Mouse (Mus musculus): ENCODE measurements around the gene Sarm1. TPM values are rescaled to one million over a fixed set of nuclear protein-coding genes. Genes with fewer than 3 reads are reported as not detected.
A peak's percentile ranks its signal among the peaks of the same experiment; 100 is the strongest.
"Not testable (repeated sequence)": the region's sequence is repeated elsewhere in the genome, so short reads cannot be mapped to it uniquely, and the experiment has no call there.

Gene Sarm1
- total RNA-seq (2015), result 0.17 and 0.24 TPM in 2 replicates
- 0.08 TPM in 1 of 2 replicates, not detected in the other for total RNA-seq (2017)

DNA sequence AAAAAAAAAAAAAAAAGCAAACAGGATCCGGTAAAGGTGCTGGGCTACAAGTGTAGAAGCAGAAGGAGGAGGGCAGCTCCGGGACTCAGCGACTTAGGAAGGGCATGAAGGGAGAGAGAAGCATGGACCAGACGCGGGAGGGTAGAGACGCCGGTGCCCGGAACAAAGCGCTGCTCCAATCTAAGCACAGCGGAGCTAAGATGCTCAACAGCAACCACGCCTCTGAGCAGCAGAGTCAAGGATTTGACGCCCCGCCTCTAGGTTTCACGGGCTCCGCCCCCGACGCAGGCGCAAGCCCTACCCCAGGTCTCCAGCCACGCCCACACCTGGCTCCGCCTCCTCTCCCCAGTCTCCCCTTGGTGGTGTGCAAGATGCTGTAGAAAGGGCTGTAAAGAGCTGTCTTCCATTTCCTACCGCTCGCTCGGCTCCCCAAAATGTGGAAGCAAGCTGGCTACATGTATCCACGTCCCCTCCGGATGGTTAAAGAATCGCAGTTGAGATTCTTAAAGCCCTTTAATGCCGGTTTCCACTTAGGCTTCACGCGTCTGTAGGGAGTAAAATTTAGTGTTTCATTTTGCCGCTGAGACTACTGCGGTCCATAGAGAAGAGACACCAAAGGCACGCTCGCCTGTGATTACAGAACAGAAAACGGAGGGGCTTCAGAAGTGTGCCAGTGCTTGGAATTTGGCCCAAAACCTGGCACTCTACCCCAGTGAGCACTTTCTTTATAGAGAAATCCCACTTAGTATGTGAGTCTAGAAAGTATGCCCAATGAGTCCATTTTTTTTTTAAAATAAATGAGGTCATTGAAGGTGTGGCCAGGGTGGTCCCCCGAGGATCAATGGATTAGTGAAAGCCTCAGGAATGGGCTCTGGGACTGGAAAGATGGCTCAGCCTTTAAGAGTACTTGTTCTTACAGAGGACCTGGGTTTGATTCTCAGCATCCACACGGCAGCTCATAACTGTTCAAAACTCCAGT, at the start of gene Sarm1:
Gene Sarm1 (minus strand): TSS at position 211 of the 979 bp plus-strand sequence.
- ATAC-seq (replicated peaks; ENCODE audit: poor library complexity), result peak; percentile 99

- ATAC-seq (replicated peaks; ENCODE audit: poor library complexity), result no peak
Observed at GRCm38 (mm10) chr11:78545181-78545580, 47.6 kb upstream of the Sarm1 start.

- ATAC-seq (replicated peaks; ENCODE audit: poor library complexity), result peak; percentile 44; the same call in 1 of the 2 replicates
Observed at GRCm38 (mm10) chr11:78544449-78545111, 47.0 kb upstream of the Sarm1 start.

GRCm38 (mm10) chr11:78540358-78540757, 42.8 kb upstream of the Sarm1 start:
- no peak for ATAC-seq (replicated peaks; ENCODE audit: poor library complexity)

DNA sequence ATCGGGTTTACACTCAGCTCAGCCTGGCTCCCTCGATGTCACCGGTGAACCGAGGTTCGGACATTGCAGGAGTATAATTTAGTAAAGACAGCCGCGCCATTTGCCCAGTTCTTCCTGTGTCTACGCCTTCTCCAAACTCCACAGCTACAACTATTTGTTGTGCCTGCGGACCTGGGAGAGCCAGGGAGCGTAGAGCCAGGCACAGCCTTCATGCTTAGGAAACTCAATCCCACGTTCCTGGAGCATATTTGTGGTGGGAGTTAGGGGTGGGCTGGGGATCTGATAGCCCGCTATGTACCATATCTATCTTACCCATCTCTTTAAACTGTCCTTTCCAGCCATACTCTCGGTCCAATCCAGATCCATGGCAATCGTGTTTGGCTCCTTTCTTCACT, 39.1 kb upstream of the Sarm1 start:
- ATAC-seq (replicated peaks; ENCODE audit: poor library complexity), result no peak

- ATAC-seq (replicated peaks; ENCODE audit: poor library complexity), result peak; percentile 98
Observed at GRCm38 (mm10) chr11:78536080-78536689, 38.6 kb upstream of the Sarm1 start, which contains the start of the genes Tnfaip1 and Ift20. Tnfaip1 (minus strand) TSS chr11:78536332. Ift20 (plus strand) TSS chr11:78536361.

DNA sequence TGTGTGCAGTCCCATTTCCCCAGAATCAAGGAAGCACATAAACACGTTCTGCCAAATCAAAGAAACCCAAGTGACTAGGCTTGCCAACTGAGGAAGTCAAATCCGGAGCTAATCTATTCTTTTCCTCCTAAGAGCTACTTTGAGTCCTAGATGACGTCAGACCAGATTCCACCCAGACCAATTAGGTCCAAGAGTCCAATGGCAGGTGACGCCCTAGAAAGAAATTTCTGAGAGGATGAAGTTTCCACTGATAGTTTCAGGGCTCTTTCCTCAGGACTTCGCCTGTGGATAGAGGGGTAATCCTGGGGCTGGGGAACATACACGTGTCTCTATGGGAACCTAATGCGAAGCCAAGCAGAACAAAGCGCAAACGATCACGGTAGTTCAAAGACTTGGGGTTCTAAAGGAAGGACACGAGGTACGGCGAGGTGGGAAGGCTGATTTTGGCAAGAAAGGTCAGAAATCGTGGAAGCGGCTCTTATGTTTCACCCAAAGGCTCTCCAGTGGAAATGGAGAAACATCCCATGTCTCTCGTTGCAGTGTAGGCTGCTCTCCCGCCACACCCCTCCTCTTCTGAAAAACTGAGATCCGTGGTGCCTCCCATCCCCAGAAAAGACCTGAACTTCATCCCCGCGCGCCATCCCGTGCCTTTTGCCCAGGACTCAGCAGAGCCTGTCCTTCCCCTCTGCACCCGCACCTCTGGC, 38.0 kb upstream of the Sarm1 start:
- no peak; the same call in 1 of the 2 replicates for ATAC-seq (replicated peaks; ENCODE audit: poor library complexity)

DNA sequence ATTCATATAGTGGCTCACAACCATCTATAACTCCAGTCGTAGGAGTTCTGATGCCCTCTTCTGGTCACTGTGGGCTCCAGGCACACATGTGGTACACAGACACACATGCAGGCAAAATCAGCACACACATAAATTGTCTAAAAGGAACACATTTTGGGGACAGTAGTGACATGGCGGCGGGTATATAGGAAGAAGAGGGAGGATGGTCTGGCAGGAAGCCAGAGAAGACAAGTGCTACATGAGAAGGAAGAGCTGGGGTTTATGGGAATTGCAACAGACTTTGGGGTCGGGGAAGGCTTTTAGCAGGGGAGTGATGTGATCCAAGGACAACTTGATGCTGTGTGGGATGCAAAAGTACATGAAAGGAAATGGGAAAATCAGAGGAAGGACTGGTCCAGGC, 37.0 kb upstream of the Sarm1 start:
- no peak for ATAC-seq (replicated peaks; ENCODE audit: poor library complexity)

GRCm38 (mm10) chr11:78531515-78531914, 34.0 kb upstream of the Sarm1 start:
- not testable (repeated sequence) for ATAC-seq (replicated peaks; ENCODE audit: poor library complexity)

DNA sequence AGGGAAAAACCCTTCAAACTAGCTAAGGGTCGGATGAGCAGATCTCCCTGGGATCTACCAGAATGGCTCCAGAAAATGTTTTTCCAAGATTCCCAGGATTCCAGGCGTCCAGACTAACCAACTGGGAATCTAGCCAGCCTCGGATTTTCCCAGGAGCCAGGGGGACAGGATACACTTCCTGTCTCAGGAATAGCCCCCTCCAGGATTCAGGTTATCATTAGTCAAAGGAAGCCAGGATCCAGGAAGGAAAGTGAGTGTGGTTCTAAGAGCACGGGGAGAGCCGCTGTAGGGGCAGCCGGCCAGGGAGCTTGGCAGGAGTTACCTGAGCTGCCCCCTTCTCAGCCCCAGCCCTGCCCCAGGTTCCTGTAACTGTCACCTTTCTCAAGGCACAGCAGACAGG, 33.5 kb upstream of the Sarm1 start:
- no peak for ATAC-seq (replicated peaks; ENCODE audit: poor library complexity)

- no peak for ATAC-seq (replicated peaks; ENCODE audit: poor library complexity)
Observed at GRCm38 (mm10) chr11:78530001-78530400, 32.4 kb upstream of the Sarm1 start.

- ATAC-seq (replicated peaks; ENCODE audit: poor library complexity), result no peak
Observed at GRCm38 (mm10) chr11:78528714-78529113, 31.2 kb upstream of the Sarm1 start.

- ATAC-seq (replicated peaks; ENCODE audit: poor library complexity), result no peak
Observed at GRCm38 (mm10) chr11:78524838-78525237, 27.3 kb upstream of the Sarm1 start.

GRCm38 (mm10) chr11:78523241-78523955, 25.8 kb upstream of the Sarm1 start:
- ATAC-seq (replicated peaks; ENCODE audit: poor library complexity), result no peak

DNA sequence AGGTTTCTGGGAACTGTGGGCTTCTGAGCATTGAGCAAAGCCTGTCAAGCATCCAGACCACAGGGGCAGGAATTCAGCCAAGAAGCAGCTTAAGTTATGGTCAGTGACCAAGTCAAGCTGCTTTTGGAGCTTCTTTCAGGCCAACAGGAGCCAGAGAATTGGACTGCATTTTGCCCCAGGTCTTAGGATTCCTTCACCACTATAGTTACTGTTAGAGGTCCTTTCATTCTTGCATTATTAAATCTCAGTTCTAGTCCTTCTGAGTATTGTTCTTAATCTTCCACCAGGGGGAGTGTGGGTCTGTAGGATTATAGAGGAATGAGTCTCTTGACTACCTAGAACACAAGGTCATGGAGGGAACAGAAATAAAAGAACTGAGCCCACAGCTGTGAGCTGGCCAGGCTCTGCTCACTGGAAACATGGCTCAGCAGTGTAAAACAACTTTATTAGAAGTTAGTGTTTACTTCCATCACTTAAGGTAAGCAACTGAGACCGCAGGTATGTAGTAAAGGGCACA, 25.0 kb upstream of the Sarm1 start:
- peak; percentile 58 for ATAC-seq (replicated peaks; ENCODE audit: poor library complexity)

- ATAC-seq (replicated peaks; ENCODE audit: poor library complexity), result no peak
Observed at GRCm38 (mm10) chr11:78521880-78522279, 24.3 kb upstream of the Sarm1 start.

DNA sequence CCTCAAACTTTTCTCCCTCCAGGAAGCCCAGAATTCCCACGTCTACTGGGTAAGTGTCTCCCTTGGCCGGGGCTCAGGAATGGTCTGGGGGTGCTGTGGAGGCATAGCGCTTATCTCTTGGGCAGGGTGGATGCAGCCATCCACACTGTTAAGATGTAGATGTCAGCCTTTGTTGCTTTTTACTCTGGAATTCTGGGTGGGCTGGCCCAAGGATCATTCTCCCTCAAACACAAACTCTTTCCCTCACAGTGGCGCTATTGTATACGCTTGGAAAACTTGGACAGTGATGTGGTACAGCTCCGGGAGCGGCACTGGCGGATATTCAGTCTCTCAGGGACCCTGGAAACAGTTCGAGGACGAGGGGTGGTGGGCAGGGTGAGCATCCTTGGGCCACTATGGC, 21.4 kb upstream of the Sarm1 start:
- ATAC-seq (replicated peaks; ENCODE audit: poor library complexity), result no peak

- peak; percentile 47; the same call in 1 of the 2 replicates for ATAC-seq (replicated peaks; ENCODE audit: poor library complexity)
Observed at GRCm38 (mm10) chr11:78515549-78516325, 18.2 kb upstream of the Sarm1 start.

Measured in megakaryocyte progenitor cell, adult 5-6 weeks (primary cell).